Mouse (Mus musculus): ENCODE results near the gene Lrrfip1.

The Lrrfip1 gene

GRCm38 (mm10) chr1:91166798-91167197, 168.3 kb downstream of the Lrrfip1 start:
- DNase-seq: no peak

- DNase-seq: no peak
These were observed 170.6 kb downstream of the Lrrfip1 start for GRCm38 (mm10) chr1:91169157-91169556.

GRCm38 (mm10) chr1:91174796-91175195, 176.3 kb downstream of the Lrrfip1 start:
- DNase-seq: no peak

- no peak for DNase-seq
These were observed 177.5 kb downstream of the Lrrfip1 start for GRCm38 (mm10) chr1:91176026-91176425.

- no peak for DNase-seq
These were observed 178.3 kb downstream of the Lrrfip1 start for GRCm38 (mm10) chr1:91176871-91177270.
